ENCODE assay signal across 8 mouse cellular contexts in genomic region chr4:128993675-128994074, GRCm38 (mm10). TPM values are rescaled to one million over a fixed set of nuclear protein-coding genes. Genes with fewer than 3 reads are reported as not detected.
DNase-seq lines count a peak whose midpoint lies in the region; ATAC-seq and TF ChIP-seq lines count a peak whose summit lies in the region.

No protein-coding gene starts in this region.

- peaks cover 7% of the 10 kb centered on the region for H3K36me3 ChIP-seq in kidney, embryonic 14.5 days (ENCODE audit: control insufficient read depth, insufficient read depth, low read length)
- H3K36me3 ChIP-seq in forebrain, embryonic 15.5 days, result no peaks in the 10 kb centered on the region
- H3K36me3 ChIP-seq in liver, embryonic 11.5 days (ENCODE audit: control insufficient read depth, insufficient read depth, low read length), result peaks cover 3% of the 10 kb centered on the region; the same call in 1 of the 2 replicates

- peak overlapping the region; percentile 81 for H3K9ac ChIP-seq in kidney, embryonic 14.5 days (ENCODE audit: low read depth, low read length)
- peak overlapping the region; percentile 77 for H3K9ac ChIP-seq in forebrain, embryonic 15.5 days (replicated peaks)
- peak overlapping the region; percentile 81 for H3K9ac ChIP-seq in liver, embryonic 11.5 days (ENCODE audit: low read depth, low read length)

- intact Hi-C loops in gastrocnemius, postnatal 36 days (cut with DNase I), result no loop called here

- TF ChIP-seq CTCF in bone marrow, adult 2 months (IDR thresholded peaks at IDR 0.05; ENCODE audit: control insufficient read depth, insufficient read depth, low read length), result no peak

- ATAC-seq in kidney, embryonic 14.5 days (ENCODE audit: low FRiP score, low TSS enrichment), result no peak
- no peak for ATAC-seq in forebrain, embryonic 15.5 days (replicated peaks)
- ATAC-seq in liver, embryonic 11.5 days (replicated peaks; ENCODE audit: low FRiP score), result no peak; the same call in 1 of the 2 replicates

- no peaks in the 10 kb centered on the region for H3K27me3 ChIP-seq in kidney, embryonic 14.5 days (ENCODE audit: control insufficient read depth, insufficient read depth, low read length)
- H3K27me3 ChIP-seq in forebrain, embryonic 15.5 days, result no peaks in the 10 kb centered on the region
- no peaks in the 10 kb centered on the region for H3K27me3 ChIP-seq in liver, embryonic 11.5 days (replicated peaks; ENCODE audit: control insufficient read depth, insufficient read depth, low read length)

- H3K4me3 ChIP-seq in kidney, embryonic 14.5 days (ENCODE audit: low read length), result peak overlapping the region; percentile 88
- H3K4me3 ChIP-seq in bone marrow, adult 2 months (replicated peaks; ENCODE audit: control insufficient read depth, low read depth, low read length), result peak overlapping the region; percentile 95
- peak overlapping the region; percentile 88 for H3K4me3 ChIP-seq in forebrain, embryonic 15.5 days
- peak overlapping the region; percentile 71 for H3K4me3 ChIP-seq in liver, embryonic 11.5 days (ENCODE audit: low read depth, low read length)

- no peaks in the 10 kb centered on the region for H3K9me3 ChIP-seq in kidney, embryonic 14.5 days (ENCODE audit: control insufficient read depth, low read length)
- H3K9me3 ChIP-seq in forebrain, embryonic 15.5 days, result no peaks in the 10 kb centered on the region
- no peaks in the 10 kb centered on the region for H3K9me3 ChIP-seq in liver, embryonic 11.5 days (ENCODE audit: control insufficient read depth, low read length)

- no peak for DNase-seq in kidney, postnatal 4 days
- no peak for DNase-seq in liver, embryonic 11.5 days (ENCODE audit: low spot score)
- no peak for DNase-seq in frontal cortex, postnatal 36 days (ENCODE audit: low spot score in 2 of 2)
- DNase-seq in layer of hippocampus, adult 8-10 months (ENCODE audit: low spot score in 2 of 2), result no peak
- no peak for DNase-seq in gastrocnemius, postnatal 36 days

- peak overlapping the region; percentile 71 for H3K27ac ChIP-seq in kidney, embryonic 14.5 days (ENCODE audit: low read depth, low read length)
- H3K27ac ChIP-seq in bone marrow, adult 2 months (ENCODE audit: control insufficient read depth, insufficient read depth, low read depth, low read length, poor library complexity), result peak overlapping the region; percentile 79
- no peak overlapping the region; the same call in 1 of the 2 replicates for H3K27ac ChIP-seq in forebrain, embryonic 15.5 days (replicated peaks)
- peak overlapping the region; percentile 51 for H3K27ac ChIP-seq in liver, embryonic 11.5 days (ENCODE audit: low read depth, low read length)

- peaks cover 26% of the 10 kb centered on the region for H3K4me1 ChIP-seq in kidney, embryonic 14.5 days (ENCODE audit: control insufficient read depth, insufficient read depth, low read length)
- peaks cover 5% of the 10 kb centered on the region; the same call in 1 of the 2 replicates for H3K4me1 ChIP-seq in bone marrow, adult 2 months (ENCODE audit: control insufficient read depth, insufficient read depth, low read length)
- peaks cover 22% of the 10 kb centered on the region for H3K4me1 ChIP-seq in forebrain, embryonic 15.5 days
- peaks cover 25% of the 10 kb centered on the region for H3K4me1 ChIP-seq in liver, embryonic 11.5 days (replicated peaks; ENCODE audit: control insufficient read depth, insufficient read depth, low read length)

- peak overlapping the region; percentile 81 for H3K4me2 ChIP-seq in kidney, embryonic 14.5 days (replicated peaks; ENCODE audit: low read depth, low read length)
- H3K4me2 ChIP-seq in forebrain, embryonic 15.5 days (replicated peaks), result peak overlapping the region; percentile 70
- peak overlapping the region; percentile 98 for H3K4me2 ChIP-seq in liver, embryonic 11.5 days

- no peak for TF ChIP-seq POLR2A in bone marrow, adult 2 months (IDR thresholded peaks at IDR 0.05; ENCODE audit: borderline replicate concordance, control insufficient read depth, low read depth, low read length)

- WGBS in kidney, embryonic 14.5 days, result 2% methylated on average over 12 of the region's 12 CpGs
- WGBS in bone marrow, adult 2 months, result under 1% methylated on average over 12 of the region's 12 CpGs
- WGBS in forebrain, embryonic 15.5 days, result 2% methylated on average over 12 of the region's 12 CpGs
- WGBS in liver, embryonic 11.5 days, result 2% methylated on average over 12 of the region's 12 CpGs

RNA-seq across cellular contexts. Expression of gene Ak2, which starts 1.9 kb away (rescaled TPM):
- 152 and 171 TPM in 2 replicates for polyA plus RNA-seq in kidney, embryonic 14.5 days (2014; fragmentation: Nextera tagmentation; extraction: Ambion mirVana)
- 72.4 and 118 TPM in 2 replicates for polyA plus RNA-seq in bone marrow, adult 2 months (2011; ENCODE audit: insufficient read depth, insufficient read length, low replicate concordance, missing spikeins)
- 106 and 116 TPM in 2 replicates for polyA plus RNA-seq in forebrain, embryonic 15.5 days (2015; fragmentation: Nextera tagmentation; extraction: Ambion mirVana)
- polyA plus RNA-seq in liver, embryonic 11.5 days (2014; fragmentation: Nextera tagmentation; extraction: Ambion mirVana), result 235 and 256 TPM in 2 replicates
- 10 to 100 TPM; 26.3 to 32.0 (median 27.8) TPM for total RNA-seq in layer of hippocampus, adult 8-10 months (2022)
- total RNA-seq in gastrocnemius, postnatal 36 days (2021), result 10 to 100 TPM; 28.1 to 34.1 TPM

RNA-seq across cellular contexts. Expression of gene Azin2, which starts 31.4 kb away (rescaled TPM):
- polyA plus RNA-seq in kidney, embryonic 14.5 days (2014; fragmentation: Nextera tagmentation; extraction: Ambion mirVana), result 16.0 and 17.0 TPM in 2 replicates
- 2.0 and 2.4 TPM in 2 replicates for polyA plus RNA-seq in bone marrow, adult 2 months (2011; ENCODE audit: insufficient read depth, insufficient read length, low replicate concordance, missing spikeins)
- polyA plus RNA-seq in forebrain, embryonic 15.5 days (2015; fragmentation: Nextera tagmentation; extraction: Ambion mirVana), result 12.3 and 13.7 TPM in 2 replicates
- polyA plus RNA-seq in liver, embryonic 11.5 days (2014; fragmentation: Nextera tagmentation; extraction: Ambion mirVana), result 4.6 and 5.8 TPM in 2 replicates
- total RNA-seq in layer of hippocampus, adult 8-10 months (2022), result 10 to 100 TPM; 38.0 to 45.0 (median 43.4) TPM
- 1 to 10 TPM; 2.2 to 2.6 TPM for total RNA-seq in gastrocnemius, postnatal 36 days (2021)
